Mouse (Mus musculus) testis, adult 2 months (tissue): Measurements from ENCODE around the gene Pbp2. TPM values are rescaled to one million over a fixed set of nuclear protein-coding genes. Genes with fewer than 3 reads are reported as not detected.

ENCODE experiments used
- H3K27ac ChIP-seq: fragments of 200-500 bp; 2 replicates; pipeline ENCODE4 v1.5.1; 2012; ENCODE audit warnings: low read depth, low read length; ENCODE audit not compliant: control insufficient read depth, insufficient read depth
- H3K27me3 ChIP-seq: fragments of 200-500 bp; 2 replicates; pipeline ENCODE4 v1.6.1; 2012; ENCODE audit warnings: mild to moderate bottlenecking, low read length, moderate library complexity; ENCODE audit not compliant: control insufficient read depth, insufficient read depth
- H3K36me3 ChIP-seq: fragments of 200-500 bp; 2 replicates; pipeline ENCODE4 v1.6.1; 2012; ENCODE audit warnings: mild to moderate bottlenecking, low read length; ENCODE audit not compliant: control insufficient read depth, insufficient read depth
- H3K4me1 ChIP-seq: fragments of 200-500 bp; 2 replicates; pipeline ENCODE4 v1.6.1; 2012; ENCODE audit warnings: low read length; ENCODE audit not compliant: control insufficient read depth, insufficient read depth
- H3K4me3 ChIP-seq: fragments of 200-500 bp; 2 replicates; pipeline ENCODE4 v1.5.1; 2012; ENCODE audit warnings: low read depth, mild to moderate bottlenecking, low read length, moderate library complexity, mixed read lengths; ENCODE audit not compliant: control insufficient read depth
- CTCF ChIP-seq: fragments of 200-500 bp; IDR thresholded peaks from 2 replicates; pipeline ENCODE4 v1.5.1; 2012; ENCODE audit warnings: low read depth, mild to moderate bottlenecking, inconsistent platforms, low read length, moderate library complexity; ENCODE audit not compliant: control insufficient read depth, insufficient read depth, insufficient replicate concordance
- POLR2A ChIP-seq: fragments of 200-500 bp; IDR thresholded peaks from 2 replicates; pipeline ENCODE4 v1.6.1; 2012; ENCODE audit warnings: low read depth, mild to moderate bottlenecking, inconsistent platforms, low read length, moderate library complexity; ENCODE audit not compliant: control insufficient read depth
- polyA plus RNA-seq: library from polyadenylated mRNA; depleted of rRNA; stranded (reverse); fragments of >200 nt; gene quantifications from 2 replicates; pipeline ENCODE4 v1.2.3, GENCODE M21; 2012; rRNA removed

Gene Pbp2
- polyA plus RNA-seq, 1 experiment = 235 TPM

DNA sequence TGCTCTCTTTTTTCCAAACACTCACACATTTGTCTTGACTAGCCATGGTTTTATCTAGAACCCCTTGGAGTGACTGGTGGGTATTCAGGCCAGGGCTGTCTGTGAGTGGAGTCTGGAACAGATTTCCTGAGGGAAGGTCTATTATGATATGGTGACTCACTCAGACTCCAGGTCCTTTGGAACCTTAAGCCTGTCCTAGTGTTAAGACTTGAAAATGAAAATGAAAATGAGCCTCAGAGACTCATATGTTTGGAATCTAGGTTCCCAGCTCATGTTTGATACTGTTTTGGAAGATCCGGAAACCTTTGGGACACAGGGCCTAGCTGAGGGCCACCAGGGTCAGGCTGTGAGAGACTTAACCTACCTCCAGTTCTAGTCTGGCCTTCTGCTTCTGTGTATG, 44.1 kb downstream of the Pbp2 start:
- TF ChIP-seq CTCF (no peak), POLR2A (no peak)
- Histone ChIP-seq H3K36me3 (no peaks in the 10 kb centered on the region), H3K4me1 (peaks cover 3% of the 10 kb centered on the region), H3K27me3 (no peaks in the 10 kb centered on the region), H3K27ac (peak overlapping the region; percentile 62; the same call in 1 of the 2 replicates), H3K4me3 (peak overlapping the region; percentile 40)

DNA sequence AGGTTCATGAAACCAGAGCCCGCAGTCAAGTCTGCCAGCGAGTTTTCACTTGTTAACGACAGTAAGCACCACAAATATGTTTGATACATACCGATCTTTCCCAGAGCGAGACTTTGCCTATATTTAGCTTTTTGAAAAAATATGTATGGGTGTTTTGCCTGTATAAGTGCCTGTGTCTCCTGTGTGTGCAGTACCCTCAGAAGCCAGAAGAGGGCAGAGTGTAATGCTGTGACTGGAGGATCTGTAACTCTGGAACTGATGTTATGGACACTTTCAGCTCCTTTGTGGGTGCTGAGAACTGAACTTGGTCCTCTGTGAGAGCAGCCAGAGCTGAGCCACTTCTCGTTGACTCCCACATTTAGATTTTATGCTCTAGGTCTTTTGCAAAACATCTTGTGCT, 46.1 kb downstream of the Pbp2 start:
- no peak for TF ChIP-seq POLR2A
- TF ChIP-seq CTCF = peak; percentile 23; the same call in 1 of the 2 replicates
- no peaks in the 10 kb centered on the region for H3K27me3 ChIP-seq
- H3K4me1 ChIP-seq = peaks cover 4% of the 10 kb centered on the region
- H3K36me3 ChIP-seq = no peaks in the 10 kb centered on the region
- no peak overlapping the region for H3K27ac ChIP-seq
- no peak overlapping the region for H3K4me3 ChIP-seq

DNA sequence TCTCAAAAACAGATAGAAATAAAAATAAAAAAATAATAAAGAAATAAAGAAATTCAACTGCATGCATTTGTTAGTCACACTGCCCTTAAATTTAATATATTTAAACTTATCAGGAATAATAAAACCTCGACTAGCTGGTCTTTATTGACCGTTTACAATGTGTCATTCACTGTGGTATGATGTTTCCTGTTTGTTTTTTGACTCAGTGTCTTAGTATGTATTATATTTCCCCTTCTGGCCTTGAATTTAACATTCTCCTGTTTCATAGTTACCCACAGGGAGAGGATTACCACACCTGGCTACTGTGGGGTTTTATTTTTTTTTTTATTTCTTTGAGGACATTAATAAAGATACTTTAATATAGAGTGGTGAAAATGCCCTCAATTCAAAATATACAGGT, 47.6 kb downstream of the Pbp2 start:
- Histone ChIP-seq H3K36me3 (no peaks in the 10 kb centered on the region), H3K27ac (no peak overlapping the region), H3K27me3 (no peaks in the 10 kb centered on the region), H3K4me1 (peaks cover 4% of the 10 kb centered on the region), H3K4me3 (no peak overlapping the region)
- no peak for TF ChIP-seq POLR2A
- TF ChIP-seq CTCF = no peak

DNA sequence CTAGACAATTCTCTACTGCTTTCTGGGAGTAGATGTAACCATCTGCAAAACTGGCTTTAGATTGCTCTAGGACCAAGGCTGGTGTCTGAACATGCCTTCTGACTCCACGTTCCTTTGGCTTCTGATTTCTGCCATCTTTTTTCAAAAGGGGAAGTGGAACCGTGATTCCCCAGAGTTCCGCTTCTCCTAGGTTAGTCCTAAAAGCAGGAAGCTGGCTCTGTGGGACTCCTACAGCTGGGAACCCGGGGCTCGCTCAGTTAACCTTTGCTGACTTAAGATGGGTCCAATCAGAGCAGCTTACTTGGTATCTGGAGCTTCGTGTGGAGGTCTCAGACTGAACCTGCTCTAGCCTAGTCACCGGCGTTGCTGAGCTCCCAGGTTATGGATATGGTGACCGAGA, 49.1 kb downstream of the Pbp2 start:
- Histone ChIP-seq H3K36me3 (no peaks in the 10 kb centered on the region), H3K4me1 (peaks cover 4% of the 10 kb centered on the region), H3K27ac (no peak overlapping the region), H3K4me3 (no peak overlapping the region), H3K27me3 (no peaks in the 10 kb centered on the region)
- no peak for TF ChIP-seq POLR2A
- TF ChIP-seq CTCF = no peak

DNA sequence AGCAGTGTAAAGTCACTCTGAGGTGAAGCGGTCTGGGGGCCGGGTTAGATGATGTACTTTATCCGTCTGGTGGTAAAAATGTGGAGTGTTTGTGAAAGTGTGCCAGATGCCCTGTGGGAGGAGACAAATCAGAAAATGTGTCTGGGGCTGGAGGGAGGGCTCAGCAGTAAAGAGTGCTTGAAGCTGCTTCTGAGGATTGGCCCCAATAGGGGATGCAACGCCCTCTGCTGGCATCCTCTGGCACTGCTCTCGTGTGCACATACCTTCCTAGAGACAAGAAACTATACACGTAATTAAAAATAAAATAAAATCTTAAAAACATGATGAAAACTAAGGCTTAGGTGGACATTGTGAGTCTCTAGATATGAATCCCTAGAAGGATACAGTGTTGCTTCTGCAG, 49.8 kb downstream of the Pbp2 start:
- Histone ChIP-seq H3K27ac (no peak overlapping the region), H3K4me1 (peaks cover 4% of the 10 kb centered on the region), H3K36me3 (no peaks in the 10 kb centered on the region), H3K27me3 (no peaks in the 10 kb centered on the region), H3K4me3 (no peak overlapping the region)
- TF ChIP-seq POLR2A = no peak
- TF ChIP-seq CTCF = peak; percentile 67; the same call in 1 of the 2 replicates

Other genes starting within 250 kb of the Pbp2 start
- gene Gprc5a, start 244.8 kb downstream of the Pbp2 start, polyA plus RNA-seq = 0.06 and 0.46 TPM in 2 replicates
- 0.60 and 0.65 TPM in 2 replicates for gene Gprc5d, start 192.1 kb downstream of the Pbp2 start, polyA plus RNA-seq
- 18.3 and 20.9 TPM in 2 replicates for gene Fam234b, start 112.4 kb downstream of the Pbp2 start, polyA plus RNA-seq
- 4.7 and 4.9 TPM in 2 replicates for gene Hebp1, start 112.4 kb downstream of the Pbp2 start, polyA plus RNA-seq
- 4,178 and 4,188 TPM in 2 replicates for gene Gsg1, start 56.1 kb downstream of the Pbp2 start, polyA plus RNA-seq
- 3.2 and 3.7 TPM in 2 replicates for gene Emp1, start 52.1 kb upstream of the Pbp2 start, polyA plus RNA-seq